Mouse (Mus musculus): ENCODE data around the gene Gbx1.

DNA sequence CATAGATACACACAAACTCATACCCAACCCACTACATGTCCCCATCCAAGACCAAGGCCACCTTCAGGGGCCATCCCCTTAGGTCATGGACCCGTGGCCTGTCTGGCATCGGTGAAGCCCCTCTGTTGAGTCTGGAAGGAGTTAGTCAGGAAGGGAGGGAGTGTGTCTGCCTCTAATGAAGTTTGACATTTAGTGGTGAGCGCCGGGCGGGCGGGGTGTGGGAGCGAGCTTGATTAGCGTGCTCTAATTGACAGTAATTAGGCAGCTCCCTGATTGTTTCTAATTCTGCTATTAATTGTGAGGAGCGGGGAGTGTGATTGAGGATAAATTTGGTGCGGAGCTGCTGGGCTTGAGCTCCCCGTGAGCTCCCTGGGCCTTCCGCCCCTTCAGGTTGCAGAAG lies 29.5 kb downstream of the Gbx1 start:
- TF ChIP-seq MAX (IDR thresholded peaks at IDR 0.05) (no peak), CTCF (IDR thresholded peaks at IDR 0.05; ENCODE audit: control insufficient read depth, insufficient read depth, insufficient read length) (no peak)

Measured in C2C12 (cell line).